Mouse (Mus musculus) CH12.LX (cell line): ENCODE measurements around the gene Khdc1a. TPM values are rescaled to one million over a fixed set of nuclear protein-coding genes. Genes with fewer than 3 reads are reported as not detected.

Source experiments
- polyA plus RNA-seq: library from polyadenylated mRNA; unstranded; fragments of >175 nt; gene quantifications from 2 replicates; pipeline ENCODE4 v1.2.1, GENCODE M21; 2012; ENCODE audit warnings: low read depth; ENCODE audit not compliant: insufficient read length
- total RNA-seq, 2 experiments: library from RNA; depleted of rRNA; stranded (reverse); fragments of 300-350 nt in 1 of 2; fragments of >200 nt in 1 of 2; gene quantifications; 2 replicates each; pipeline ENCODE4 v1.2.3; 2012 to 2014

Gene Khdc1a
- total and polyA plus RNA-seq, 3 experiments, result not detected

Other genes with a start within 250 kb of the Khdc1a start
- 0.63 and 1.6 TPM in 2 replicates for gene Tmem14a, start 131.1 kb upstream of the Khdc1a start, total RNA-seq (2012; rRNA removed)
- 4.3 TPM in 2 replicates for gene Tmem14a, start 131.1 kb upstream of the Khdc1a start, total RNA-seq (2014; rRNA removed)
- 2.1 and 2.8 TPM in 2 replicates for gene Tmem14a, start 131.1 kb upstream of the Khdc1a start, polyA plus RNA-seq
- not detected in 2 replicates for gene Gsta3, start 109.1 kb upstream of the Khdc1a start, total RNA-seq (2012; rRNA removed)
- not detected in 2 replicates for gene Gsta3, start 109.1 kb upstream of the Khdc1a start, total RNA-seq (2014; rRNA removed)
- not detected in 2 replicates for gene Gsta3, start 109.1 kb upstream of the Khdc1a start, polyA plus RNA-seq
- gene Khdc1c, start 18.7 kb downstream of the Khdc1a start, total RNA-seq (2012; rRNA removed), result not detected in 2 replicates
- not detected in 2 replicates for gene Khdc1c, start 18.7 kb downstream of the Khdc1a start, total RNA-seq (2014; rRNA removed)
- not detected in 2 replicates for gene Khdc1c, start 18.7 kb downstream of the Khdc1a start, polyA plus RNA-seq
- not detected in 2 replicates for gene Khdc1b, start 33.9 kb downstream of the Khdc1a start, total RNA-seq (2012; rRNA removed)
- not detected in 2 replicates for gene Khdc1b, start 33.9 kb downstream of the Khdc1a start, total RNA-seq (2014; rRNA removed)
- not detected in 2 replicates for gene Khdc1b, start 33.9 kb downstream of the Khdc1a start, polyA plus RNA-seq